Mouse (Mus musculus) ovary, postnatal 36 days (tissue): ENCODE measurements at regions not wholly inside any gene's neighbourhood (a gene's known extent, or its start where the extent isn't known, plus 50 kb on each side); places are given as distances from the start of the nearest gene placed in this dataset.

Experiments used
- DNase-seq: peaks from one replicate; pipeline ENCODE4 v3.0.0; 2022; ENCODE audit warnings: low spot score, mixed read lengths

- no peak for DNase-seq
These were observed 253.8 kb downstream of the Bckdhb start for GRCm38 (mm10) chr9:84178705-84179104.

GRCm38 (mm10) chr9:84179238-84179637 is 254.3 kb downstream of the Bckdhb start:
- no peak for DNase-seq

- DNase-seq = no peak
These were observed 258.9 kb downstream of the Bckdhb start for GRCm38 (mm10) chr9:84183637-84184374.

GRCm38 (mm10) chr9:84187531-84187930 is 262.6 kb downstream of the Bckdhb start:
- no peak for DNase-seq

- no peak for DNase-seq
These were observed 268.5 kb downstream of the Bckdhb start for GRCm38 (mm10) chr9:84193405-84193804.

- DNase-seq = no peak
These were observed 269.8 kb downstream of the Bckdhb start for GRCm38 (mm10) chr9:84194716-84195115.

- no peak for DNase-seq
These were observed 270.4 kb downstream of the Bckdhb start for GRCm38 (mm10) chr9:84195338-84195737.

- DNase-seq = no peak
These were observed 275.3 kb downstream of the Bckdhb start for GRCm38 (mm10) chr9:84200208-84200607.

- DNase-seq = no peak
These were observed 279.1 kb downstream of the Bckdhb start for GRCm38 (mm10) chr9:84204056-84204455.

GRCm38 (mm10) chr9:84240491-84240975 is 315.6 kb downstream of the Bckdhb start:
- DNase-seq = no peak

- DNase-seq = no peak
These were observed 324.8 kb downstream of the Bckdhb start for GRCm38 (mm10) chr9:84249765-84250164.

GRCm38 (mm10) chr9:84253022-84253991 is 328.4 kb downstream of the Bckdhb start:
- DNase-seq = peak; percentile 42

GRCm38 (mm10) chr9:84258488-84258887 is 333.5 kb downstream of the Bckdhb start:
- DNase-seq = no peak

- no peak for DNase-seq
These were observed 334.8 kb downstream of the Bckdhb start for GRCm38 (mm10) chr9:84259751-84260150.

GRCm38 (mm10) chr9:84262151-84262550 is 337.2 kb downstream of the Bckdhb start:
- DNase-seq = no peak

GRCm38 (mm10) chr9:84266974-84267373 is 342.0 kb downstream of the Bckdhb start:
- DNase-seq = no peak

- no peak for DNase-seq
These were observed 349.7 kb downstream of the Bckdhb start for GRCm38 (mm10) chr9:84274608-84275007.

- no peak for DNase-seq
These were observed 353.4 kb downstream of the Bckdhb start for GRCm38 (mm10) chr9:84278295-84278694.

GRCm38 (mm10) chr9:84278731-84279130 is 353.8 kb downstream of the Bckdhb start:
- DNase-seq = no peak

- DNase-seq = no peak
These were observed 356.0 kb downstream of the Bckdhb start for GRCm38 (mm10) chr9:84280898-84281297.

GRCm38 (mm10) chr9:84281610-84282009 is 356.7 kb downstream of the Bckdhb start:
- DNase-seq = no peak

- DNase-seq = no peak
These were observed 358.4 kb downstream of the Bckdhb start for GRCm38 (mm10) chr9:84283296-84283695.

GRCm38 (mm10) chr9:84285604-84286003 is 360.7 kb downstream of the Bckdhb start:
- no peak for DNase-seq
